Mouse (Mus musculus) megakaryocyte-erythroid progenitor cell, adult 5-6 weeks (primary cell): ENCODE measurements around the gene Krt7. TPM values are rescaled to one million over a fixed set of nuclear protein-coding genes. Genes with fewer than 3 reads are reported as not detected.

Experiments
- ATAC-seq: replicated peaks from 2 replicates; pipeline ENCODE4 v1.8.0; 2016; ENCODE audit warnings: mild to moderate bottlenecking, inconsistent platforms; ENCODE audit not compliant: severe bottlenecking, poor library complexity, low FRiP score, low TSS enrichment
- total RNA-seq, 2 experiments: library from RNA; stranded (forward) in 1 of 2; stranded (reverse) in 1 of 2; fragments of 200-1000, 215-1000 nt in 1 of 2; fragments of >200 nt in 1 of 2; fragmentation: Nextera tagmentation in 1 of 2; gene quantifications; 2 replicates each; pipeline ENCODE4 v1.2.3; 2014 to 2017

Krt7 gene
- total RNA-seq, 2 experiments from 2014 or later: not detected

DNA sequence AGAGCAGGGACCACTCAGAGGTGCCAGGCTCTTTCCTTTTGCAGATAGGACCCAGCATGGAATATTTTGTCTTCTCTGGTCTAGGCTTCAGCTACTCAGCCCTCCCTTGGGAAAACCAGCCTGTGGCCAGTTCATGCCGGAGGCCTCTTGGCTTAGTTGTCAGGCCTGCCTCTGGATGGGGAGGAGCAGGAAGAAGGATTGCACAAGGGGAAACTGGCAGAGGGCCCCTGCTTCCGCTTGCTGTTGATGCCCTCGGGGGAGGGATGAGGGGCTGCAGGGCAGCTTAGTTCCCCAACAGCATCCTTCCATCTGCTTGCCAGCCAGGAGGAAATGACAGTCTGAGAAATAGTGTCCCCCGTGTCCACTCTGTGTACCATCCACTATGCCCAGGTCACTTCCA, 36.0 kb upstream of the Krt7 start:
- no peak for ATAC-seq

DNA sequence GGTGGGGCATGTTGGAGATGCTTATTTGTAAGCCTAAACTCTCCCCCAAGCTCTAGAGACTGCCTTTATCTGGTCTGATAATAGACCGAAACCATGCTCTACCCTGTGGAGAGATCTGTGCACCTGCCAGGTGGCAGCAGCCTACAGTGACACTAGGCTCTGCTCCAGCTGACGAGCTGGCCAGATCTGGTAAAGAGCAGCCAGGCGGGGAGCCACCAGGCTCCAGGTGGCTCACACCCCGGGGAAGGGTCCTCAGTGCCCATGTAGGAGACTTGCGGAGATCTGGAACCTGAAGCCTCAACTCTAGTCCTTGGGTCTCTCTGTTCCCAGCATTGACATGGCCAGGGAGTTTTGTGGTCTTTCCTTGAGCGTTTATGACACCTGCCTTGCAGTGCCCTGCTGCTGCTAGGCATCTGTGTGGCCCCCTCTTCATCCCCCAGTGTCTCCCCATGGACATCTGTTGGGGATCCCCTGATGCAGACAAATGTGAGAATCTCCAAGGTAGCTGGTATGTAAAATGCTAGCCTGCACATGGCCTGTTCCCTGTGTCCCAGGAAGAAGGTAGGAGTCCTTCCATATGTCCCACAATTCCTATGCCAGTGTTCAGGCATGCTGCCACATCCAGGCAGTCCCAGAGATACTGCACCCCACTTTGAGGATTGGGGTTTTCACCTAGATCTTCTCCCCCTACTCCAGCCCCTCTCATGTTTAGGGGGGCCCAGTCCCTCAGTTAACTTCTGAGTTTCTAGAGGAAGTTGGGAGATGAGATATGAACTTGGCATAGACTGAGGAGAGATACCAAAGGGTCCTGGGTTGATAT, 34.7 kb upstream of the Krt7 start:
- ATAC-seq: no peak

DNA sequence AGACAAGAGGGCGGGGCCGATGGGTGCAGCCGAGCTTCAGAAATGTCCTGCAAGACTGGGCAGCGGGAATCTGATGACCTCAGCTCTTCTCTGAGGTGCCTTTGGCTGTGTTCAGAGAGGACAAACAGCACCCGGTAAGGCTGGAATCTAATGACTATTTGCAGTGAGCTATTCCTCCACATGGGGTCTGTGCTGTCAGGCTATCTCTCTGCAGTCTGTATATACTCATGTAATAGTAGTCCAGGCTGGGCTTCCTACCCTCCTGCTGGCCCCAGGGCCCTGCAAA, 34.1 kb upstream of the Krt7 start:
- ATAC-seq: no peak

DNA sequence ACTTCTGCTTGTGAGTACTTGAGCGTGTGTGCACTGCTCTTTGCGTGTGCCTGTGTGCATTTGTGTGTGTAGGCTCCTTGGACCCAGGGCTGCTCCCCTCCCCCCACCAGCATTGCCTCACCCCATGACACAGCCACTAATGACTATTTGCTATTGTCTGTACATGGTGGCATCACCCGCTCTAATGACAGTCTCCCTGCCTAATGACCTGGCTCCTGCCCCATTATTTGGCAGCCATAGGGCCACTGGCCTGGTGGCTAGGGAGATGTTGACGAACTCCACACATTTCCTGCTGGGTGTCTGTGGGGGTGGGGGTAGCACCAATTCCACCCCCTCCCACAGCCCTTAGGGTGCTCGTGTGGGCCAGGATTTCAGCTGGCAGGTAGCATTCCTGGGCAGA, 32.2 kb upstream of the Krt7 start:
- ATAC-seq: no peak

DNA sequence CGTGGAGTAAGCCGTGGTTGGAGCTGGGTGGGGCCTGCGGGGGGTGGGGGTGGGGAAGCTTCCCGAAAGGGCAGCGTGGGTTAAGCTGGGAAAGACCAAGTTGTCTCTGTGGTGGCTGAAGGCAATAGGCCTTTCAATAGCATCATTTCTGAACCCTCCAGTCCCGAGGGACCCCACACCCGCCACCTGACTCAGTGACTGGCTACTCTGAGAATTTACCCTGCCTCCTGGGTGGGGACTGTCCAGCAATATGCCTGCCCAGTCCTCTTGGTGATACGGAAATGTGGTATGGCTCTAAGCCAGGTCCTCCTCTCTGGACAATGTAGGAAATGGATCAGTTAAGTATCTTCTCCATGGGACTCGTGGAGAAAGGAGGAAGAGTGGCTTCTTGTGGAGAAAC, 29.1 kb upstream of the Krt7 start:
- no peak for ATAC-seq

DNA sequence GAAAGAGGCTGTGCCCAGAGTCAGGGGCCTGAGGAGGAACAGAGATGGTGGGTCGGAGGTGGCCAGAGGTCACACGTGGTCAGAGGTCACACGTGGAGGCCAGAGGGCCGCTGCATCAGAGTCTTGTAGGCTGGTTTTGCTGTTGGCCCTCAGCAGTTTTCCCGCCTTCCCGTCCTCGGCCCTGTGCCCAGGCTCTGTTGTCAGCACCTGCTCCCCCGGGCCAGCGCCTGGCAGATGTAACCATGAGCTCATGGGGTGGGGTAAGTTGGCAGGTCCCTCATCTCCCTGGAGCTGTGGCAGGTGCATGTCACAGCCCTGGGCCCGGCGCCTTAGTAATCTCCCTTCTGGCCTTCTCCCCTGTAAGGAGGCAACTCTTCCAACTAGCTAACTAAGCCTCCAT, 28.0 kb upstream of the Krt7 start:
- ATAC-seq: no peak

DNA sequence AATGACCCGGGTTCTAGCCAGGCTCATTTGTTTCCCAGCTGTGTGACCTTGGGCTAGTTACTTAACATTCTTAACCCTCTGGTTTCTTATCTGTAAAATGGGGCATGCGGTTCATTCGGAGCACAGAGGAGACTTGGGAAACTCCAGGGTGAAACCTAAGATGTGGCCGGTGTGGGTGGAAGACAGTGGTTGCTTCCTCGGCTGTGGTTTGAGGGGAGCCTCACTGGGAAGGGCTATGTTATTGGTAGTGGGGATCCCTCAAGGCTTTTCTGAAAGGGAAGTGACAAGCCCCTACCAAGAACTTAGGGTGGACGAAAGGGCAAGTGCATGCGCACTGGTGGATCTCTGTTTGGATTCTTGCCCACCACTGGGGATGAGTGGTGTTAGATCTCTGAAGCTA, 26.2 kb upstream of the Krt7 start:
- ATAC-seq: no peak

DNA sequence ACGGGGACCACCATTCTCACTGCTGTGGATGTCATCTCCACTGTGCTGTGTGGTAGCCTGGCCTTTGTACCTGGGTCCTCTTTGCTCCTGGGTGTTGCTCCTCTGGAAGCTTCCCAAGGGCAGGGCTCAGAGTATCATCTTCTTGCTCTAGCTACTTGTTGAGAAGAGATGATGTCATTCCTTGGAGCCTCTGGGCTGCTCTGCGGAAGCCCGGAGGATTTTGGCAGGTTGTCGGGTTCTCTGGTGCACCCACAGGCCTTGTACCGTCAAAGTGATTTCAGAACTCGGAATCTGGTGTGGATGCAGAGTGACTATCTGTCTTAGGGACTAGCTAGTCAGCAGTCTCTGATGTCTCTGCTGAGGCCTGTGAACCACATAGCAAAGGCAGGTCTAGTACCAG, 25.8 kb upstream of the Krt7 start:
- ATAC-seq: no peak

DNA sequence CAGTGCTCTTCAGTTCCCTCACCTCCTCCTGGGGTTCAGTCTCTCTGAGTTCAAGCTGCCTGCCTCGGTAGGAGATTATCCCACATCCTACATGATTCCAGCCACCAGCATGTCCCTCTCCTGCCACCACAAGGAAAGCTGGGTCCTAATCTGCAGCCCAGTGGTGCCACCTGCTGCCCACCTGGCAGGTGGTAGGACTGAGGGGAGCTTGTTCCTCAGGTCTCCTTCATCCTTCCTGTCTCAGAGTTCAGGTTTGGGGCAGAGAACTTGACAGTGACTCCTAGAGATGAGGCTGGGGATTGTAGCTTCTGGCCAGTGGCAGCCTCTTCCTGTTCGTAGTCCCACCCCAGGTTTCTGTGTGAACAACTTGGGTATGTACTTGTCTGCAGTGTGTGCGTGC, 23.7 kb upstream of the Krt7 start:
- no peak for ATAC-seq

DNA sequence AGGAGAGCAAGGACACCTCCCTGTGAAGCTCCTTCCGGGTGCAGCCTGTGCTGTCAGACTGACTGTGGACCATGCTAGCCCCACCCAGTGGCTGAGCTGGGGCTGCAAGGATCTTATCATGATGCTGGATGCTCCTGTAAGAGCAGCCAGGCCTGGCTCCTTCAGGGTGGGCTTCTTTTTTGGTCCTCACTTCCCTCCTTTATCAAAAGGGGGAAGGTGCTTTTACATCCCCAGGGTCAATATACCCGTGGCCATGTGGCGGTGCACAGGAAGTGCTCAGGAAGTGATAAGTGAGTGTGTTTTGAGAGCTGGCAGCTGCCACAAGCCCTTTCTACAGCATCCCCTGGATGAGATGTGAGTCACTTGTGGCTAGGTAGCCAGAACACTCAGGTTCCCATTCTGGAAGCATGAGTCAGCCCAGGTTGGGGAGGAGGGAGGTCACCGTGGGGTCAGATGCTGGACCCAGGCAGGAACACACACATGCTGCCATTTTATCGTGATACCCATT, 22.8 kb upstream of the Krt7 start:
- peak; percentile 69 for ATAC-seq

DNA sequence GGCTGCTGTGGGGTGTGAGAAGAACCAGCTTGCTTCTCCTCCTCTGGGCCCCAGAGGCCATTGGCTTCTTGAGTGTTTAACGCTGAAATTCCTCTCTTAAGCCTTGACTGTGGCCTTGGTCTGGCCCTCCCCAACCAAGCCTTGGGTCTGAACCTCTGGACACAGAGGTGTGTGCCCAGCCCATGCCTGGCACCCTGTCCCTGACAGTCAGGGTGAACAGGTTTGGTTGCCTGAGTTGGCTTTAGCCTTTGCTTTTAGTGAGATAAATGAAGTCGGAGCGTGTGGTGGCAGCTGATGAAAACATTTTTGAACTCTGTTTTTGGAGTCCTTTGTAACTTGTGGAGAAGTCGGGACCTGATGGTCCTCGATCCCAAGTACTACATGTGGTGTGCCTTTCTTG, 20.6 kb upstream of the Krt7 start:
- no peak for ATAC-seq

DNA sequence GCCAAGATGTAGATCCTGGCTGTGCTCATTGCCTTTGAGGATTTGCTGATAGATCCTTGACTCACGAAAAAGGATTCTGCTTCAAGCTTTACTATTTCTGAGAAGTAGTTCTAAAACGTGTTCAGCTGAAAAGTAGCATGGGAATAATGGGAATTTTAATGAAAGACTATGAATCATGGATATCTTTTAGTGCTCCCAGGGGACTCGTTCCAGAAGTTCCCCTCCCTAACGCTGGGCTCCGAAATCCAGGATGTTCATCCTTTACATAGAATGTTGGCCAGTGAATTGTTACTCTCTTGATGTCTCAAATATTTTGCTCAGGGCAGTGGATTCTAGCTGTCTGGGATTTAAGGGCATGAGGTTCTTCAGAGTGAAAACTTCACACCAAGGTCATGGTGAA, 18.6 kb upstream of the Krt7 start:
- no peak for ATAC-seq

DNA sequence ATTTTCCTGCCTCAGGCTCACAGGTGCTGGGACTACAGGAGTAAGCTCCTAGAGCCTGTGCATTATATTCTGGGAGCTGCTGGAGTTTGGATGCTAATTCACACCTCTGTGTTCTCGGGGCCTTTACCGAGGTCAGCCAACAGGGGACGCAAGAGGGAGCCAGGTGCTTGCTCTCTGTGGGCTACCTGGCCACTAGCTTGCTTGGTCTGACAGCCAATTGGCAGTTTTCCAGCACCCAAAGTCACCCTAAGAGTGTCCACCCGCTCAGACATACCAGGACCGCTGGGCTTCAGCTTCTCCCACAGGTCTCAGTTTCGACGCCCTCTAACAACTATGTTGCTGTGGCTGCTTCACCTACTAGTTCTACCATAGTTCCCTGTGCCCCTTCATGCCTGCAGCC, 15.9 kb upstream of the Krt7 start:
- no peak for ATAC-seq

DNA sequence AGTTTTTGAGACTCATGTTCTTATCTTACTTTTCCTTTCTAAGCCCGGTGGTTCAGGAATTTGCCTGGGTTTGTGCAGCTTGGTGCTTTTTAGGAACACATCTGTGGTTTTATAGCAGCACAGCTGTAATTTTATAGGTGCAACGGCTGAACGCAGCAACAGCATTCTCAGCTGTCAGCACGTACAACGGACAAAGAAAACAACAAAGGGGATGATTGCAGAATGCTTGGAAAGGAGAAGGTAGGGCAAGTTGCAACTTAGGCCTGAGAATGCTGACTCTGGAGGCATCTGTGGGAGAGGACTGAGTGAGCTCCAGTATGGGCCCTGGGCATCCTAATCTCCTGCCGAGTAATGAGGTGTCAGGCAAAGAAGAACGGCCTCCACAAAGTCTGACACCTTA, 14.4 kb upstream of the Krt7 start:
- no peak for ATAC-seq

DNA sequence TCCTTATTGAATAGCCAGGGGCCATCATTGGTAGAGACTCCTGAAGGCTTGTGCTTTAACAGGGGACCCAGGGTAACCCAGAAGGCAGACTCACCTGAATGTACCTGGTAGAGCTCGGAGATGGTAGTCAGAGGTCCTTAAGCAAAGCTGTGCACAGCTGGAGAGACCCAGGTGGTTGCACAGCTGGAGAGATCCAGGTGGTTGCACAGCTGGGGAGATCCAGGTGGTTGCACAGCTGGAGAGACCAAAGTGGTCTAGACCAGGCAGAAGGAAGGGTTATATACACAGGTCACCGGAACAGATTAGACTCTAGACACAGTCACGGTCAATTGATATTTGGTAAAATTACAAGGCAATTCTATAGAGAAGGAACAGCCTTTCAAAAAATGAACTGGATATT, 13.9 kb upstream of the Krt7 start:
- ATAC-seq: no peak

DNA sequence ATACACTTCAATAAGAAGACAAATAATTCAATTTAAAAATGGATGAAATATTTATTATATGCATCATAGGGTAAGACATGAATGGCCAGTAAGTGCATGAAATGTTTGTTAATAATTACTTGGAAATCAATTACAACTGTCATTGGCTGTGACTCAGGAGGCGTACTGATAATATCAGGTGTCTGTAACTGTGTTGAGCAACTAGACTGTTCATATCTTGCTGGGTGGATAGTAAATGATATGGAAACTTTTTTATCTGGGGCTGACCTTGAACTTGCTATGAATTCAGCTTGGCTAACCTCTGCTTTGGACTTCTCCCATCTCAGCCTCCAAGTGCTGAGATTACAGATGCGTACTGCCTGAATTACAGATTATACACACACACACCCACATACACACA, 13.2 kb upstream of the Krt7 start:
- ATAC-seq: no peak

DNA sequence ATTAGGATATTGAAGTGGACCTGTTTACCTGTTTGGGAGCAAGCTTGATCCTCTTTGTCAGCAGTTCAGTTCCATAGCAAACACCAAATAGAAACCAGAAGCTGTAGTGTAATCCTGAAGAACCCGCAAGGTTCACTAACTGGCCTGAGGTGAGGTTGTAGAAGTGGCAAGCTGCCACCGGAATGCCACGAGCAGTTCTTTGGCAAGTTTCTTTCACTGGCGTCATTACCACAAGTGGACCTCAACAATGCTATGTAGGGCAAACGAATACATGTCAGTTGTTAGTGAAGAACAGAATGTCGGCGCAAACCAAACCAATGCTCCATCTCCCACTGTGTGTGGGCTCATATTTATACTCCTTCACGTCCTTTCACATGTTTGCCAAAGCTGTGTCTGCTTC, 12.6 kb upstream of the Krt7 start:
- ATAC-seq: no peak

DNA sequence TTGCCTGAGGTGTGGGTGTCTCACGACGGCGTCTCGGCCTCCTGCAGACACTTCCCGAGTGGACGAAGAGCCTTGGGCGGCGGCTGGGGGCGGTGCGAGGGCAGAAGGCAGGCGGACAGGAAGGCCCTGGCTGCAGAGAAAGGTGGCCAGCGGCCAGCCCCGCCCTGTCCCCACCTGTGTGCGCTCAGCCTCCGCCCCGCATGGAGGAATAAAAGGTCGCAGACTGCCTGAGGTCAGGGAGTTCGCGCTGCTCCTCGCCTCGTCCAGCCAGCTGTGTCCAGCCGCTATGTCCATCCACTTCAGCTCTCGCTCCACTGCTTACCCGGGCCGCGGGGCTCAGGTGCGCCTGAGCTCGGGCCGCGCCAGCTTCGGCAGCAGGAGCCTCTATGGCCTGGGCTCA, 1.3 kb downstream of the Krt7 start:
- no peak for ATAC-seq

DNA sequence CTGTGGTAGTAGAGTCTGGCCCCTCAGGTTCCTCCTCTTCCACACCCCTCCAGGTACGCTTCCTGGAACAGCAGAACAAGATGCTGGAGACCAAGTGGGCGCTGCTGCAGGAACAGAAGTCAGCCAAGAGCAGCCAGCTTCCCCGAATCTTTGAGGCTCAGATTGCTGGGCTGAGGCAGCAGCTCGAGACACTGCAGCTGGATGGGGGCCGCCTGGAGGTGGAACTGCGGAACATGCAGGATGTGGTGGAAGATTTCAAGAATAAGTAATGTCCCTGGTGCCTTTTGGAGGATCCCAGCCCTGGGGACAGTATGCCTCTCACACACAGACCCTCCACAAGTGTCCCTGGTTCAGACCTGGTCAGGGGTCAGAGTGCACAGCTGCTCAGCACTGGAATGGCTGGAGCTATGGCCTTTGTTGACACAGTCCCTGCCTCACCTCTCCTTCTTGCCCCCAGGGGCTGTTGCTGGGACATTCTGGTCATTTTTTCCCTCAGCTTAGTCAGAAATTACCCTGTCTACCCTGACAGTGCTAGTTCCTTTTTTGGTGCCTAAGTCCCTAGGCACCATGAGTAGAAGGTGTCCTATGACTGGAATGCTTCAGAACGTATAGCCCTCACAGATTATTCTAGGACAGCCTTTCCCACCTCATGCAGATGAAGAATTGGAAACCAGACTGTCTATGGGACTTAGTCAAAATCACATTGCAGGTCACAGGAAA, 3.2 kb downstream of the Krt7 start:
- no peak for ATAC-seq

DNA sequence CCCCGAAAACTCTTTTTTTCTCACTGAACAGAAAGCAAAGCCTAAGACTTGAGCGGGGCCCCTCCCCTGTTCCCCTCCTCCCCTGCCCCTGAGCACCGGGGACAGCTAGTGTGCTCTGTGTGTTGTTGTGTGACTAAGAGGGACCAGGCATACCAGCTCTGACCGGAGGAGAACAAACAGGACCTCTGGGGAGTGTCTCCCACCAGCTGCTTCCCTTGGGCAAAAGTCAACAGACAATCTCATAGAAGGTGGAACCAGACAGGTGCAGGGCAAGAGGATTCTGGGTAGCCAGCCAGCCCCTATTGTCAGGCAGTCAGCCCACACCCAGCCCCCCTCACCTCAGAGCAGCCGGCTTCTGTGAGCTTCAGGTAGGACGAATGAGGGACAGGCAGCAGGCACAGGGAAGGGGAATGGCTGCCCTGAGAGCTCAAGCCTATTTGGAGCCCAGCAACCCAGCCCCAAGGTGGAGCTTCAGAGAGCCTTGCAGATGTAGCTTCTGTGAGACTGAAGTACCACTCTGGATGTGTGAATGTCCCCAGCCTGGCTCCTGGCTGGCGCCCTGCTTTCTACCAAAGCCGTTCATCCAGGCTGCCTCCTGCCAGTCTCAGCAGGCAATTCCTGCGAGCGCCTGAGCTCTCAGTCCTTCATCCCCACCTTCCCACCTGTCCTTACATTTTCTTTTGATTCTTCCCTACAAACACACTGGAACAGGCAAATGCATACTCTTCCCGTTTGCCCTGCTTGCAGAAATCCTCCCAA, 4.1 kb downstream of the Krt7 start:
- no peak for ATAC-seq

DNA sequence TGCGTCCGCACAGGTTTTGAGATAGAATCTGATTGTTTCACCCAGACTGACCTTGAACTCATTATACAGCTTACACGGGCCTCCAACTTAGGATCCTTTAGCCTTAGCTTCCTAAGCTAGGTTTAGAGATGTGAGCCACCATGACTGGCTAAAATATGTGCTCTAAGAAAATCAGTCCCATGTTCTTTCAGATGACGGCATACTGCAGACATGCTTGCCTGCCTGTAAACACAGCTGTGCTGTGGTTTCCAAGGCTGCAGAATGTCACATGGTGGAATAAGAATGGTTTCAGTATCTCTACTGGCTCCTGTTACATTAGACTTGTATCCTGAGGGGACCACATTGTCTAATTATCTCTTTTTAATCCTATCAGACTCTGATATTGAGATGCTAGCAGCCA, 8.1 kb downstream of the Krt7 start:
- ATAC-seq: no peak
